Mouse (Mus musculus): Measurements from ENCODE around the gene Zfp704.

The Zfp704 gene

GRCm38 (mm10) chr3:9461660-9462059 is 148.2 kb downstream of the Zfp704 start:
- no peak for DNase-seq (ENCODE audit: extremely low spot score, low spot score)

DNA sequence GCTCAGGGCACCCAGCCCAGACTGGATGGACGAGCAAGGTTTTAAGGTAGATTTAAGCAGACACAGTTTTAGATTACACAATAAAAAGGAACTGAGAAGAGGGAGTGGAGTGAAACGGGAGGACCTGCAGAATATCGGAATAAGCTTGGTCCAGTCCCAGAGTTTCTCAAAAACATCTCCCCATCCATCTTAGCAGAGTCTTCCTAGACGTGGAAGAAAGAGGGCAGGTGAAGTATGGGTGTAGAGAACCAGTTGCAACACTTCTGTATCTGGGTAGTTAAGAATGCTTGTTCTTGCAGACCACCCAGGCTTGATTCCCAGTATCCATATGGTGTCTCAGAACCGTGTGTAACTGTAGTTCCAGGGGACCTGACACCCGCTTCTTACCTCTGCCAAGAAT is 149.6 kb downstream of the Zfp704 start:
- no peak for DNase-seq (ENCODE audit: extremely low spot score, low spot score)

- DNase-seq (ENCODE audit: extremely low spot score, low spot score) = no peak
Observed at GRCm38 (mm10) chr3:9456380-9456890, 153.4 kb downstream of the Zfp704 start.

DNA sequence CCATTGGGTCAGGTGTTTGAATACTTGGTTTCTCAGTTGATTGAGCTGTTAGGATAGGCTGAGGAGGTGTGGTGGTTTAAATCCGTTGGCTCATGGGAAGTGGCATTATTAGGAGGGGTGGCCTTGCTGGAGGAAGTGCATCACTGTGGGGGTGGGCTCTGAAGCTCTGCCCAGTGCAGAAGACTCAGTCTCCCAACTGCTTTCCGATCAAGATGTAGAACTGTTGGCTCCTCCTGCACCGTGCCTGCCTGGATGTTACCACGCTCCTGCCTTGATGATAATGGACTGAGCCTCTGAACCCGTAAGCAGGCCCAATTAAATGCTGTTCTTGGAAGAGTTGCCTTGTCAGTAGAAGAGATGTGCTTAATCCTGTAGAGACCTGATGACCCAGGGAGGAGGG is 154.5 kb downstream of the Zfp704 start:
- DNase-seq (ENCODE audit: extremely low spot score, low spot score) = no peak

DNA sequence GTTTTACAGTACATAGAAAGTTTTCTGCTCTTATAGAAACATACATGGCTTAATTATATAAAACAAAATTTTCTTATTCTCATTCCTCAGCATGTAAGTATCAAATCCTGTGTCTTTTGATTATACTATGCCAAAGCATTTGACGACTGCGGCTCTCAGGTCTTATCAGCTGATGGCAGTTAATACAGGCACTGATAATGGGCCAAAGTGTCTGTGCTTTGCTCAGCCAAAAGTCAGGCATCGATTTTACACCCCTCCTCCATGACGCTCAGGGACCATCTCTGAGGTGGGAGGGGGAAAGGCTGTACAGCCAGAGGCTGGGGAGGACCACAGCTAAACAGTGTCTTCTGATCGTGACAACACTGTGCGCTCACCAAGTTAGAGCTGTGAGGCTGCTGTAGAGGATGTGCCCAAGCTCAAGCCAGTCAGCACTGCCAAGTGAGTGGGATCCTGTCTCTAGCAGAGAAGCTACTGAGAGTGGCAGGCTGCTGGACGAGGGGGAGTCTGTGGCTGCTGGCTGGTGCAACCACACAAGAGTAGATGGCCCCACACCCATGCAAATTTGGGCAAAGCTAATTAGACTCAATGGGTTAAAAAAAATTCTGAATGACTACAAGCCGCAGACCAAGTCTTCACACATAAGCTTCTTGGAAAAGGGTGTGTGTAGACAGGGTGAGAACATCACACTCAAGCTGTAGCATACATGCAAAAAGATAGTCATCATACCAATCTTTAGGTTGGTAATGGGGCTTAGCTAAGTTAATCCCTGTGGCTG is 155.1 kb downstream of the Zfp704 start:
- no peak for DNase-seq (ENCODE audit: extremely low spot score, low spot score)

- no peak for DNase-seq (ENCODE audit: extremely low spot score, low spot score)
Observed at GRCm38 (mm10) chr3:9450521-9450920, 159.4 kb downstream of the Zfp704 start.

- no peak for DNase-seq (ENCODE audit: extremely low spot score, low spot score)
Observed at GRCm38 (mm10) chr3:9449261-9450007, 160.5 kb downstream of the Zfp704 start.

DNA sequence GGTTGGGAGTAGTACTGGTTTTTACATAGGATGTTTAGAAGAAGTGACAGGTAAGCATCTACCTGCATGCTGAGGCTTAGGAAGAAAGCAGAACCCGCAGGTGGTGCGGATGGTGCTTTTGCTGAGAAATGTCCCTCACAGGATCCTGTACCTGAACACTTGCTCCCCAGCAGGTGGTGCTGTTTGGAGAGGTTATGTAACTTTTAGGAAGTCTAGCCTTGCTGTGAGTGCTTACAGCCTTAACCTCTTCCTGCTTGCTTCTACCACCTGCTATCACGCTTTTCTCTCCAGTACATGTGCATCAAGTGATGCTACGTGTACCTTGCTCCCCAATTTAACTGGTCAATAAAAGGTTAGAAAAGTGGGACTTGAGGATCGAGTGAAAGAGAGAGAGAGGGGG is 161.3 kb downstream of the Zfp704 start:
- no peak for DNase-seq (ENCODE audit: extremely low spot score, low spot score)

- DNase-seq (ENCODE audit: extremely low spot score, low spot score) = no peak
Observed at GRCm38 (mm10) chr3:9444558-9444957, 165.3 kb downstream of the Zfp704 start.

DNA sequence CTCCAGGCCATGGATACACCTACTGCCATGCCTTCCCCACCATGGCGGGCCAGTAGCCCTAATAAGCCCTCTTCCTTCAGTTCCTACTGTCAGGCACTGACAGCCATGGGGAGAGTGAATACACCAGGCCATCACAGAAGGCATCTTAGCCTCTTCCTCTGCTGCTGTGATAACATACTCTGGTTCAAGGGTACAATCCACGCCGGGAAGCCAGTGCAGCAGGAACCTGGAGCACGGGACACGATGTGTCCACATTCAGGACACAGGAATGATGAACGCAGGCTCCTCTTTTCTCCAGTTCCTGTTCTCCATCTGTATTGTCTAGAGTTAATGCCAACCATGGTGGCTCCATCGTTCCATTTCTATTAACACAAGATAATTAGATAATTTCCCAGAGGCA is 165.9 kb downstream of the Zfp704 start:
- no peak for DNase-seq (ENCODE audit: extremely low spot score, low spot score)

DNA sequence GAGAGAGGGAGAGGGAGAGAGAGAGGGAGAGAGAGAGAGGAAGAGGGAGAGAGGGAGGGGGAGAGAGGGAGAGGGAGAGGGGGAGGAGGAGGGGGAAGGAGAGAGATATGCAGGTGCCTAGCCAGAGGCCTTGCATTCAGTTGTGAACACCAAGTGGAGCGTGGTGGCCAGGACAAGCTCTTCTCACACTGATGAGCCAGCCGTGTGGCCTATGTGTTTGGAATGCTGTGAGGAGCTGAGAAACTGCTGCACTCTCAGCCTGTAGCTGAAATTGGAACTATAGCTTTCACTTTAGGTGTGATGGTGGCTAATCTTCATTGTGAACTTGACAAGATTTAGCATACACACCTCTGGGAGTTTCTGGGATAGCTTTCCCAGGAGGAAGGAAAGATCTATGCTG is 166.4 kb downstream of the Zfp704 start:
- no peak for DNase-seq (ENCODE audit: extremely low spot score, low spot score)

DNA sequence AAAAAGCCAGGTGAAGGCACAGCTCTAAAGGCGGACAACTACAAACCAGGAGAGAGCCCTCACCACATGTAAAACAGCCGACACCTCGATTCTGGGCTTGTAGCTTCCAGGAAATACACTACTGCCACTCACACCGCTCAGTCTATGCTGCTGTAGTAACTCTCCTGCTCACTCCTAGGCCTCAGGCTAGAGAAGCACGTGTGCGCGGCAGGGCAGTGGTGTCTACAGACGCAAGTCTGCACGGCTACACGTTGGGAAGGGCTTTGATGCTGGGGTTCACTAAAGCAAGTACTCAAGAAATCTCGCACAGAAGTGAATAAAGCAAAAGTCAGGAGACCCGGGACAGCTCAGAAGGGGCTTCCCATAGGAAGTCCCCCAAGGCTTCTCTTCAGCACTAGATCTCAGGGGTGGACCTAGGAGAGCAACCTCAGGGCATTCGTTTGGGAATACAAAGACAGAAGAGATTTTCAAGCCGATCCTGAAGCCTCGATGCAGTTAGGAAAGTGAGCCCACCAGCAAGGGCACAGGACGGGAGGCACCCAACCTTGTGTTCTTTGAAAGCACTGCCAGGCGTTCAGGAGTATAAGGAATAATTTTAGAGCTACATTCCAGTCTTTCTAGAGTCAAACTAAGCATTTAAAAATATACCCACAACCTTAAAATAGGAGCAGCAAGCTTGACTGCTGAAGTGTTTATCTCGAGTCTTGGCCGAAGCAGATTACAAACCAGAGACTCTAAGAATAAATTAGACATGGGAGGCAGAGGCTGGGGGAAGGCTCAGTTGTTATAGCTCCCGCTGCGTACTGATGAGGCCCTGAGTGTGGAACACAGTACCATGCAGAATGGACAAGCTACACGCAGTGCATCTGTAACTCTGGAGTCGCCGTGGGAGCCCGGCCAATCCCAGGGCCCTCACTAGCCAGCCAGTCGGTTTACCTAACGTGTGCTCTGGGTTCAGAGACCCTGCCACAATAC is 168.0 kb downstream of the Zfp704 start:
- no peak for DNase-seq (ENCODE audit: extremely low spot score, low spot score)

GRCm38 (mm10) chr3:9440466-9440865 is 169.4 kb downstream of the Zfp704 start:
- DNase-seq (ENCODE audit: extremely low spot score, low spot score) = no peak

DNA sequence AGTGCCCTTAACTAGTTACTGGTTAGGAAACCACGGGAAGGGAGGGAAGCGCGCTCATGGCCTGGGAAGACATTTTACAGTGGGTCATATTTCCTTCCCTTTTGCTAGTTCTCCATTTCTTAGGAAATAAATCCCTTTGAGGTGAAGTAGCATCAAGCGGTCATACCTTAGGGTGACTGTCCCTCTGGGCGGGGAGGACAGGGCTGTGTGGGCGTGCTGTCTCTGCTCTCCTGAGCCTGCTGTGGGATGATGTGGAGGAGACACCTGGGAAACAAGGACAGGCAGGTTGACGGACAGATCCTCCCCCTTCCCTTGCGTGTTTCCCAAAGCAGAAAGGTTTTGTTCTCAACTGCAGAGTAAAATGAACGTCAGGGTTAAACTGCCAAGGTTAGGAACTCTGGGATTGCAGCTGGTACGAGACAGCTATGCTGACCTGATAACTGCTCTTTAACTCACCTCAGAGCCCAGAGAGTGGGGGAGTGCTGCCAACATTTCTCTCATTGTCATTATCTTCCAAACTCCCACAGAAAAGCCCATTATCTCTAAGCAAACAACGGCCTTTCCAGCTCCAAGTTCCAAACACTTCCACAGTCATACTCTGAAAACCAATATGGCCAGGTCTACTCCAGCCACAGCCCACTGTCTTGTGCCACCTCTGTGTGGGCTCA is 170.1 kb downstream of the Zfp704 start:
- no peak for DNase-seq (ENCODE audit: extremely low spot score, low spot score)

DNA sequence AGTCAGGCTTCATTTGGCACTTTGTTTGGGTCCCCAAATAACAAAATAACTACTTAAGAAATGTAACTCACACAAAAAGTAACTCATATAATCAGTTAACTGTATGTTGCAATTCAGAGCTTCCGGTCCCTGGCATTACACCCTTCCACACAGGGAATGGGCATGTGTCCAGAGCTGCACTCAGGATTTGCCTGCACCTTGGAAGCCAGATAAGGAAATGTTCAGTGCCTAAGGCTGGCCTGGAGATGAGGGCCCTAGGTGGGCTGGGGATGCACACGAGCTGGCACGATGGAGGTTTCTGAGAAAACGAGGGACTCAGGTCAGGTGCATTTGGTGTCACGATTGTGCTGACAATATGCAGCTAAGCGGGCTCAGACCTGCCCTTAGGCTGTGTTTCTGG is 173.6 kb downstream of the Zfp704 start:
- no peak for DNase-seq (ENCODE audit: extremely low spot score, low spot score)

DNA sequence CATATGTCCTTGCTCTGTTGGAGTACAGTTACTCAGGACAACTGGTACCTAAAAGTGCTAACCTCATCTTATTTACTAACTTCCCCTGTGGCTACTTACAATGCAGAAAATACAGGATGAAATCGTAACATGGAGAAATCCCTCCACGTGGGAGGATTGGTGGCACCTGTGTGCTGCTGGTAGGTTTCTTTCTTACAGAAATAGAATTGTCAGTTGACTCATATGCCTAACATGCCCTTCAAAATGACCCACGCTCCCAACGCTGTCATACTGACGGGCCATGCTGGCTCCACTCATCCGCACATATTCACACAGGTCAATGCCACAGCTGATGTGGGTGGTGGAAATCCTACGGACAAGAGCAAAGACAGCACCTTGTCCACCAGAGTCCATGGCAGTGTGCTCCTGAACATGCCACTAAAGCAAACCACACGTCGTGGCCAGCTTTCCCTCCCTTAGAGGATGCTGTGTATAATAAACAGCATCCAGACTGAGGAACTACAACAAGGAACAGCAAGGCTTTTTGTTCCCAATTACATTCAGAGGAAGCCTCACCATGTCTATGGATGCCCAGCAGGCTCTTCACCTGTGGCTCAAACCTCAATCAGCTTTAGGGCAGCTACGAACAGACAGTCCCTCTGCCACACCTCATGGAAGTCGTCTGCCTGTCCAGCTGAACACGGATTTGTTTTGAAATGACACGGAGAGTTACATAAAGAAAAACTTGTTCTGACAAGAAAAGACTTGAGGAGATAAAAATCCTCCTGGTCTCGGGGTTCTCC is 175.3 kb downstream of the Zfp704 start:
- no peak for DNase-seq (ENCODE audit: extremely low spot score, low spot score)

DNA sequence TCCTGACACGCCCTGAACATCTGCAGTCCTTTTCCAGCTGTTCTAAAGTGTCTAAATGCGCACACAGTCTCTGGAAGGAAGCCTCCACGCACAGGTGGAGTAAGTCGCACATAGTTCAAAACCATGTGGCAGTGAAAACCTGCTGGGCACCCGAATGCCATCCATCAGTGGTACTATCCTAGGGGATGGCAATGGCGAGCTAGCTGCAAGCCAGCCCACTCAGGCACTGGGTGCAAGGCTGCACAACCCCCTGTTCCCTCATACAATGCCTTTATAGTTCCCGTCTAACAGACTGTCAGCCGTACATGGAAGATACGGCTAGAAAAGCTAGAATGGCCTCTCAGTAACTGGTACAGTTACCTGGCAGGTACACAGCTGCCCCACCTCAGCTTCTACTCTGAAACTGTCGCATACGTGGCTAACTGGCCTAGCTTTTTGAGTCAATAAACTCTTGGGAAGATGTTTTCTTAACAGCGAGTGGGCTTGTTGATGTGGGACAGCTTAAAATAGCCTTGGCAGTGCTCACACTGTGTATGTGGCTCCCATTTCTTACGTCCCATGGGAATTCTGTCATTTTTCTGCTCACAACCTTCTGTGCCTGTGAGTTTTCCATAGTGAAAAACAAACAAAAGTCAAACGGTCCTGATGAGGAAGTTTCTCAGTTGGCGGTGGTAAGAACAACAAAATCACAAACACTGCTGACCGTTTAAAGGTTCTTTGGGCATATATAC is 176.9 kb downstream of the Zfp704 start:
- DNase-seq (ENCODE audit: extremely low spot score, low spot score) = no peak

DNA sequence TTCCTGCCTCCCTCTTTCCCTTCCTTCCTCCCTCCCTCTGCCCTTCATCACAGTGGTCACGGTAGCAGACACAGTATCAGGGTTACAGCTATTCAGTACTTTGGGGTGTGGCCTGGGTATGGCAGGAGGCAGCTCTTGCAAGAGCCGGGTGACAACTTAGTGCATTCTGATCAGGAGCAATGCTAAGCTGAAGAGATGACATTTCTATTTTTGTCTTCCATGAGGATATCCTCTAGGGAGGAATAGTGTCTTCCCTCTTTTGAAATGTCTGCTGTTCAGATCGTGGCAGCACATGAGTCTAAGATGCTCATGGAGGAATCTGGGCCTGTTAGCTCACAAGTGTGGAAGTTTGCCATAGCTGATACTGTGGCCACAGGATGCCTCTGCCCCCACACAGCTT is 177.7 kb downstream of the Zfp704 start:
- no peak for DNase-seq (ENCODE audit: extremely low spot score, low spot score)

DNA sequence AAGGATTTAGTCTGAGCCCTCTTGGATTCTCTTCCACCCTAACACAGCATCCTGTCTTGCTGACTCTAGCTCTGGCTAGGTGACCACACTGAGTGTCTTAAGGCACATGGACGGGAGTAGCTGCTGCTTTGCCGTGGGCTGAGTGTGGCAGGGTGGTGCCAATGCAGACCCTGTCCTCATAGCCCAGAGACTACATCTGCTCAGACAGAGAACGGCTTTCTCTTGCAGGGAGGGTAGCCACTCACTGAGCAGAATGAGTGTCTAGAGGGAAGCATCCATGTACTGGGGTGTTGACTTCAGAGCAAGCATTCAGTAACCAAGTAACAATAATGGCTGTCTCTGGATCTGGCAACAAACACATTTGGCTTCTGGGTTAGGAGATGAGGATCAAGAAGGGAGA is 179.9 kb downstream of the Zfp704 start:
- no peak for DNase-seq (ENCODE audit: extremely low spot score, low spot score)

DNA sequence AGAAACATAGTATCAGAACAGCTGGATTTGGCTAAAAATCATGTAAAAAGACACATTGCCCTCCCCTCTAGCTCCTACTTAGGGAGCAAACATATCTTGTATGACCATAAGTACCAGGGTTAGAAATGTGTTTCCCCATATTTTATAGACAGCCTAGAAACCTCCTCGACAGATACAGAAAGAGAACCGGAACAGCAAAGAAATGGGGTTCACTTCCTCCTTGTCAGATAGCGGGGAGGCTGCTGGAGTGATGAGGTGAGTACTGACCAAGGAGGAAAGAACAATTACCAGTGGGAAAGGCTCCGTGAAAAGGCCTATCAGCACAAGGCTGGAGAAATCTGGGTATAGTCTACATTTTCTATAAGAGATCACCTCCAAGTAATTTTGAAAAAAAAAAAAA is 182.1 kb downstream of the Zfp704 start:
- DNase-seq (ENCODE audit: extremely low spot score, low spot score) = no peak
